Mouse (Mus musculus): ENCODE measurements at regions not wholly inside any gene's neighbourhood (a gene's known extent, or its start where the extent isn't known, plus 50 kb on each side); places are given as distances from the start of the nearest gene placed in this dataset.

DNA sequence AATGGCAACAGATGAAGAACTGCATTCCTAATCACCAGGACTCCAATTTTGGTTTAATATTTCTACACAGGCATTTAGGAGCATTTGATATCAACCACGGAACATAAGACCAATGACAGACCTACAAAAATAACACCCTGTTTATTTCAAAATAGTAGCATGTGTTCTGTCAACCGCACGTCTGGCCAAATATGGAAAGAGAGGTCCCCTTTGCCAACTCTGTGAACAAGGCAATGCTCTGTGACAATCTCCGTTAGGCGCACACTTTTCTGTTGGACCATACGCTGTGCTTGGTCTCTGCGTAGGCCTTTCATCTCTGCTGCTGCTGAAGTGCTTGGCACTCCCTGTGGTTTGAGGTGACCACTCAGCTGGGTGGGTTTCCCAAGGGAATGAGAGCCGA, 173.2 kb downstream of the Gadd45g start:
- 87% methylated on average over 8 of the region's 8 CpGs for WGBS
- Histone ChIP-seq H3K4me1 (replicated peaks; ENCODE audit: control insufficient read depth, insufficient read depth, low read length) (peaks cover 2% of the 10 kb centered on the region), H3K4me2 (replicated peaks; ENCODE audit: low read depth, low read length) (no peak overlapping the region), H3K9ac (ENCODE audit: low read depth, low read length) (no peak overlapping the region), H3K36me3 (ENCODE audit: control insufficient read depth, insufficient read depth, low read length) (no peaks in the 10 kb centered on the region), H3K27me3 (ENCODE audit: control insufficient read depth, insufficient read depth, low read length) (no peaks in the 10 kb centered on the region), H3K4me3 (ENCODE audit: low read depth, low read length) (no peak overlapping the region), H3K9me3 (ENCODE audit: control insufficient read depth, low read length) (no peaks in the 10 kb centered on the region), H3K27ac (ENCODE audit: low read depth, low read length) (no peak overlapping the region)
- DNase-seq (ENCODE audit: low spot score), result no peak
- no peak for ATAC-seq (ENCODE audit: low FRiP score)

- Histone ChIP-seq H3K36me3 (ENCODE audit: control insufficient read depth, insufficient read depth, low read length) (no peaks in the 10 kb centered on the region), H3K4me2 (replicated peaks; ENCODE audit: low read depth, low read length) (no peak overlapping the region), H3K9ac (ENCODE audit: low read depth, low read length) (no peak overlapping the region), H3K27ac (ENCODE audit: low read depth, low read length) (0 out of 2 replicates have a peak overlapping the region, but pooled peaks have one; percentile 9), H3K4me1 (replicated peaks; ENCODE audit: control insufficient read depth, insufficient read depth, low read length) (peaks cover 7% of the 10 kb centered on the region), H3K27me3 (ENCODE audit: control insufficient read depth, insufficient read depth, low read length) (no peaks in the 10 kb centered on the region), H3K9me3 (ENCODE audit: control insufficient read depth, low read length) (no peaks in the 10 kb centered on the region), H3K4me3 (ENCODE audit: low read depth, low read length) (no peak overlapping the region)
- no peak for ATAC-seq (ENCODE audit: low FRiP score)
- DNase-seq (ENCODE audit: low spot score), result peak; percentile 30
- 37% methylated on average over 11 of the region's 11 CpGs for WGBS
These were observed 174.7 kb downstream of the Gadd45g start for GRCm38 (mm10) chr13:52021150-52021549.

DNA sequence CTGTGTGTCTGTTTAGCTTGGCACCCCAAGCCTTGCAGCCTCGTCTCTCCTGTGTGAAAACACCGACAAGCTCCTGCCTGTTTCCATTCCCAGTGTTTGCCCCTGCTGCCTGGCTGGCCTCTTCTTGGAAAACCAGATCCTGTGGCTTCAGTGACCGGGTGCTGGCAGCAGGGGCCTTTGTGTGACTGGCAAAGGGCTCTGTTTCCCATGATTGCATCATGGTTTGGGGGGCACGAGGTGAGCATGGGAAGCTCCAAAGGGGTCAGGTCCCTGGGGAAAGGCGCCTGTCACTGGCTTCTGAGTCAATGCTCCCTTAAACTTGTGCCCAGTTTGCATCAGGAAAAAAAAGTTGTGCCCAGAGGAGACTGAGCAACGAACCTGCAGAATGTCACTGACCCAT, 175.3 kb downstream of the Gadd45g start:
- Histone ChIP-seq H3K4me1 (replicated peaks; ENCODE audit: control insufficient read depth, insufficient read depth, low read length) (peaks cover 7% of the 10 kb centered on the region), H3K36me3 (ENCODE audit: control insufficient read depth, insufficient read depth, low read length) (no peaks in the 10 kb centered on the region), H3K9ac (ENCODE audit: low read depth, low read length) (no peak overlapping the region), H3K27me3 (ENCODE audit: control insufficient read depth, insufficient read depth, low read length) (no peaks in the 10 kb centered on the region), H3K4me2 (replicated peaks; ENCODE audit: low read depth, low read length) (no peak overlapping the region), H3K4me3 (ENCODE audit: low read depth, low read length) (no peak overlapping the region), H3K9me3 (ENCODE audit: control insufficient read depth, low read length) (no peaks in the 10 kb centered on the region), H3K27ac (ENCODE audit: low read depth, low read length) (no peak overlapping the region)
- no peak for DNase-seq (ENCODE audit: low spot score)
- WGBS, result 55% methylated on average over 6 of the region's 6 CpGs
- ATAC-seq (ENCODE audit: low FRiP score), result no peak

DNA sequence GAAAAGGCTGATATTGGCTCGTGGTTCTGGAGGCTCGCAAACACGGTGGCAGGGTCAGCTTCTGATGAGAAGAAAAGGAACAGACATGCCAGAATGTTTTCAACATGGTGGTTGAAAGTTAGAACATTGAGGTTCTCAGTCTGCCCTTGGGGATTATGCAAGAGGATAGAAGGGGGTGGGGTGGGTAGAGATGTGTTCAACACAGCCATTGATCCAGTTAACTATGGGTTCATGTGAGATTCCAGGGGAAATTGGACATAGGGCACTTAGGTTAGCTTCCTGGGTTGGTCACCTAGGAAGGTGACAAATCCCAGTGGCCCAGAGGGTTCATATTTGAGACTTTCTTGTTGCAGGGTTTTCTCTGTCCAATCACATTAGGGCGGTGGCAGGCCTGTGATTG, 176.1 kb downstream of the Gadd45g start:
- H3K27ac ChIP-seq (ENCODE audit: low read depth, low read length), result no peak overlapping the region
- WGBS, result 81% methylated on average over 4 of the region's 4 CpGs
- no peak overlapping the region for H3K9ac ChIP-seq (ENCODE audit: low read depth, low read length)
- H3K27me3 ChIP-seq (ENCODE audit: control insufficient read depth, insufficient read depth, low read length), result no peaks in the 10 kb centered on the region
- no peak overlapping the region for H3K4me2 ChIP-seq (replicated peaks; ENCODE audit: low read depth, low read length)
- H3K36me3 ChIP-seq (ENCODE audit: control insufficient read depth, insufficient read depth, low read length), result no peaks in the 10 kb centered on the region
- H3K4me1 ChIP-seq (replicated peaks; ENCODE audit: control insufficient read depth, insufficient read depth, low read length), result peaks cover 7% of the 10 kb centered on the region
- ATAC-seq (ENCODE audit: low FRiP score), result no peak
- no peak for DNase-seq (ENCODE audit: low spot score)
- no peaks in the 10 kb centered on the region for H3K9me3 ChIP-seq (ENCODE audit: control insufficient read depth, low read length)
- no peak overlapping the region for H3K4me3 ChIP-seq (ENCODE audit: low read depth, low read length)

- no peak overlapping the region; the same call in 1 of the 2 replicates for H3K4me2 ChIP-seq (replicated peaks; ENCODE audit: low read depth, low read length)
- WGBS, result 39% methylated on average over 2 of the region's 2 CpGs
- H3K27ac ChIP-seq (ENCODE audit: low read depth, low read length), result no peak overlapping the region
- H3K27me3 ChIP-seq (ENCODE audit: control insufficient read depth, insufficient read depth, low read length), result no peaks in the 10 kb centered on the region
- H3K36me3 ChIP-seq (ENCODE audit: control insufficient read depth, insufficient read depth, low read length), result no peaks in the 10 kb centered on the region
- H3K9me3 ChIP-seq (ENCODE audit: control insufficient read depth, low read length), result no peaks in the 10 kb centered on the region
- H3K4me3 ChIP-seq (ENCODE audit: low read depth, low read length), result no peak overlapping the region
- H3K9ac ChIP-seq (ENCODE audit: low read depth, low read length), result no peak overlapping the region
- peaks cover 7% of the 10 kb centered on the region for H3K4me1 ChIP-seq (replicated peaks; ENCODE audit: control insufficient read depth, insufficient read depth, low read length)
- DNase-seq (ENCODE audit: low spot score) (no peak), ATAC-seq (ENCODE audit: low FRiP score) (no peak)
These were observed 177.9 kb downstream of the Gadd45g start for GRCm38 (mm10) chr13:52024349-52024748.

- no peak overlapping the region for H3K4me3 ChIP-seq (ENCODE audit: low read depth, low read length)
- peak; percentile 44 for DNase-seq (ENCODE audit: low spot score)
- H3K27me3 ChIP-seq (ENCODE audit: control insufficient read depth, insufficient read depth, low read length), result no peaks in the 10 kb centered on the region
- ATAC-seq (ENCODE audit: low FRiP score), result peak; percentile 61
- 31% methylated on average over 18 of the region's 18 CpGs for WGBS
- no peak overlapping the region for H3K27ac ChIP-seq (ENCODE audit: low read depth, low read length)
- no peak overlapping the region; the same call in 1 of the 2 replicates for H3K4me2 ChIP-seq (replicated peaks; ENCODE audit: low read depth, low read length)
- H3K36me3 ChIP-seq (ENCODE audit: control insufficient read depth, insufficient read depth, low read length), result no peaks in the 10 kb centered on the region
- H3K9ac ChIP-seq (ENCODE audit: low read depth, low read length), result no peak overlapping the region
- H3K4me1 ChIP-seq (replicated peaks; ENCODE audit: control insufficient read depth, insufficient read depth, low read length), result peaks cover 7% of the 10 kb centered on the region
- H3K9me3 ChIP-seq (ENCODE audit: control insufficient read depth, low read length), result no peaks in the 10 kb centered on the region
These were observed 178.5 kb downstream of the Gadd45g start for GRCm38 (mm10) chr13:52024832-52025481.

DNA sequence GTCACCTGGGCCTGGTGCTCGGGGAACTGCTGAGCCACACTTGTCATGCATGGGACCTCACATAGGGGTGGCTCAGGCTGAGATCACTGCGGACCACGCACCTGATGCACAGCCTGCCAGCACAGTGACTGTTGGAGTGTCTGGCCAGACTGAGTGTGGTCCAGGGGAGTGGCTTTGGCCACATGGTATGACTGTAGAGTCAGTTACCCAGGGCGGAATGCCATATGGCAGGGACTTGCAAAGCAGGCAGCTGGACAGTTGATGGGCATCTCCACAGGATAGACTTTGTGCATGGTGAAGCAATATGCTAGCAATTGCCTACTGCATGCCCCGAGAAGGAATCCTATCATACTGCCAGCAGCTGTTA, 179.0 kb downstream of the Gadd45g start:
- H3K4me2 ChIP-seq (replicated peaks; ENCODE audit: low read depth, low read length), result no peak overlapping the region
- no peaks in the 10 kb centered on the region for H3K36me3 ChIP-seq (ENCODE audit: control insufficient read depth, insufficient read depth, low read length)
- WGBS, result 66% methylated on average over 5 of the region's 5 CpGs
- no peak overlapping the region for H3K9ac ChIP-seq (ENCODE audit: low read depth, low read length)
- ATAC-seq (ENCODE audit: low FRiP score) (peak; percentile 46; the same call in 1 of the 2 replicates), DNase-seq (ENCODE audit: low spot score) (no peak)
- H3K27ac ChIP-seq (ENCODE audit: low read depth, low read length), result no peak overlapping the region
- no peak overlapping the region for H3K4me3 ChIP-seq (ENCODE audit: low read depth, low read length)
- peaks cover 7% of the 10 kb centered on the region for H3K4me1 ChIP-seq (replicated peaks; ENCODE audit: control insufficient read depth, insufficient read depth, low read length)
- no peaks in the 10 kb centered on the region for H3K27me3 ChIP-seq (ENCODE audit: control insufficient read depth, insufficient read depth, low read length)
- H3K9me3 ChIP-seq (ENCODE audit: control insufficient read depth, low read length), result no peaks in the 10 kb centered on the region

GRCm38 (mm10) chr13:52026291-52026690, 179.8 kb downstream of the Gadd45g start:
- no peak overlapping the region for H3K9ac ChIP-seq (ENCODE audit: low read depth, low read length)
- no peaks in the 10 kb centered on the region for H3K36me3 ChIP-seq (ENCODE audit: control insufficient read depth, insufficient read depth, low read length)
- no peak for DNase-seq (ENCODE audit: low spot score)
- WGBS, result 90% methylated on average over 7 of the region's 7 CpGs
- no peak overlapping the region for H3K27ac ChIP-seq (ENCODE audit: low read depth, low read length)
- no peak for ATAC-seq (ENCODE audit: low FRiP score)
- H3K9me3 ChIP-seq (ENCODE audit: control insufficient read depth, low read length), result no peaks in the 10 kb centered on the region
- no peaks in the 10 kb centered on the region for H3K27me3 ChIP-seq (ENCODE audit: control insufficient read depth, insufficient read depth, low read length)
- peaks cover 5% of the 10 kb centered on the region for H3K4me1 ChIP-seq (replicated peaks; ENCODE audit: control insufficient read depth, insufficient read depth, low read length)
- H3K4me3 ChIP-seq (ENCODE audit: low read depth, low read length), result no peak overlapping the region
- H3K4me2 ChIP-seq (replicated peaks; ENCODE audit: low read depth, low read length), result no peak overlapping the region

DNA sequence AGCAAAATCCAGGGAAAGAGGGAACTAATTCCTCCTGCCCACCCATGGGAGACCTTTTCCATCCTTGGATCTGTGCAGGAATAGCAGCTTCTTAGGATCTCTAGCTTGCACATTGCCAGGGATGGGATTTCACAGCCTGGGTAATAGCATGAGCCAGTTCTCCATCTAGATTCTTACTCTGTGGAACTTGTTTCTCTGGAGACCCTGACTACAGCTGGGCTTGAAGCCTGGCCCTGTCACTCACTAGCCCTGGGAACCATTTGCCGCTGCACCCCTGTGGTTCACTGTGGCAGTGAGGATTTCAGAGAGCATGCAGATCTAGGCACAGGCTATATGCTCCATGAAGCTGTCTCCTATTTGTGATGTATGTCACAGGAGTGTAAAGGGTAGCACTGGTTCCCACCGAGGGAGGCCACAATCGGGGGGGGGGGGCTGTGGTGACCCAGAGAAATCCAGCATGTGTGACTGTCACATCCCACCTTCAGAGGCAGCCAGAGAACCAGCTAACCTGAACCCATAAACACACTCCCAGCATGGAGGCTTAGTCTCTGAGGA, 183.5 kb downstream of the Gadd45g start:
- H3K27me3 ChIP-seq (ENCODE audit: control insufficient read depth, insufficient read depth, low read length), result no peaks in the 10 kb centered on the region

More for the DNA sequence above, 183.5 kb downstream of the Gadd45g start:
- DNase-seq (ENCODE audit: low spot score) (no peak), ATAC-seq (ENCODE audit: low FRiP score) (no peak)
- H3K4me1 ChIP-seq (replicated peaks; ENCODE audit: control insufficient read depth, insufficient read depth, low read length), result 0 out of 2 replicates have a peak, but pooled peaks cover 4% of the 10 kb centered on the region
- H3K4me3 ChIP-seq (ENCODE audit: low read depth, low read length), result no peak overlapping the region
- no peak overlapping the region for H3K9ac ChIP-seq (ENCODE audit: low read depth, low read length)
- no peaks in the 10 kb centered on the region for H3K9me3 ChIP-seq (ENCODE audit: control insufficient read depth, low read length)
- H3K4me2 ChIP-seq (replicated peaks; ENCODE audit: low read depth, low read length), result no peak overlapping the region
- 66% methylated on average over 3 of the region's 3 CpGs for WGBS
- no peak overlapping the region for H3K27ac ChIP-seq (ENCODE audit: low read depth, low read length)
- H3K36me3 ChIP-seq (ENCODE audit: control insufficient read depth, insufficient read depth, low read length), result no peaks in the 10 kb centered on the region

All from hindbrain, embryonic 11.5 days (tissue).